Mouse (Mus musculus): ENCODE measurements at regions not wholly inside any gene's neighbourhood (a gene's known extent, or its start where the extent isn't known, plus 50 kb on each side); places are given as distances from the start of the nearest gene placed in this dataset.

- TF ChIP-seq RAD21 (IDR thresholded peaks at IDR 0.05; ENCODE audit: low read depth, low read length) (no peak), UBTF (IDR thresholded peaks at IDR 0.05; ENCODE audit: low read depth, low read length) (no peak), ELF1 (IDR thresholded peaks at IDR 0.05; ENCODE audit: low read depth, low read length) (no peak), RCOR1 (conservative IDR thresholded peaks at IDR 0.05; ENCODE audit: low read depth, low read length) (no peak), POLR2AphosphoS2 (IDR thresholded peaks at IDR 0.05; ENCODE audit: low read depth, low read length) (no peak), SMC3 (IDR thresholded peaks at IDR 0.05; ENCODE audit: low read depth, low read length) (no peak), TCF12 (IDR thresholded peaks at IDR 0.05; ENCODE audit: low read depth, low read length) (no peak), CTCF (conservative IDR thresholded peaks at IDR 0.05 in 1 of 2, IDR thresholded peaks at IDR 0.05 in 1 of 2; ENCODE audit: low read depth in 2 of 2, low read length in 2 of 2) (no peak), POLR2A (IDR thresholded peaks at IDR 0.05; ENCODE audit: low read depth, low read length) (no peak), JUND (conservative IDR thresholded peaks at IDR 0.05; ENCODE audit: low read depth, low read length) (no peak), USF2 (conservative IDR thresholded peaks at IDR 0.05; ENCODE audit: low read depth, low read length) (no peak)
Measured at GRCm38 (mm10) chr14:105819534-105819933, 77.1 kb downstream of the Spry2 start.

Measured in CH12.LX (cell line).